Mouse (Mus musculus) liver, embryonic 13.5 days (tissue): ENCODE results near the gene Sbno2. TPM values are rescaled to one million over a fixed set of nuclear protein-coding genes. Genes with fewer than 3 reads are reported as not detected.

ENCODE experiments used
- ATAC-seq: fragments of 200-750 bp; cut with Nextera tagmentation; 2 replicates; pipeline ENCODE4 v1.8.0; 2017; ENCODE audit warnings: low read depth, mild to moderate bottlenecking, moderate number of reproducible peaks, moderate library complexity
- DNase-seq: peaks from one replicate; pipeline ENCODE4 v3.0.0; 2022
- H3K27ac ChIP-seq: fragments of 300-500 bp; sonication (generic); 2 replicates; pipeline ENCODE4 v1.5.1; 2015; ENCODE audit warnings: moderate library complexity, mild to moderate bottlenecking, inconsistent platforms
- H3K27me3 ChIP-seq: fragments of 300-500 bp; sonication (generic); 2 replicates; pipeline ENCODE4 v1.6.1; 2015; ENCODE audit warnings: mild to moderate bottlenecking, inconsistent platforms
- H3K36me3 ChIP-seq: fragments of 300-500 bp; sonication (generic); 2 replicates; pipeline ENCODE4 v1.6.1; 2015; ENCODE audit warnings: mild to moderate bottlenecking, inconsistent platforms
- H3K4me1 ChIP-seq: fragments of 300-500 bp; sonication (generic); replicated peaks from 2 replicates; pipeline ENCODE4 v1.6.1; 2015; ENCODE audit warnings: inconsistent platforms
- H3K4me2 ChIP-seq: fragments of 300-500 bp; sonication (generic); 2 replicates; pipeline ENCODE4 v1.6.1; 2015; ENCODE audit warnings: inconsistent platforms, mild to moderate bottlenecking, moderate library complexity
- H3K4me3 ChIP-seq: fragments of 300-500 bp; sonication (generic); replicated peaks from 2 replicates; pipeline ENCODE4 v1.5.1; 2015; ENCODE audit warnings: mild to moderate bottlenecking, inconsistent platforms
- H3K9ac ChIP-seq: fragments of 300-500 bp; sonication (generic); 2 replicates; pipeline ENCODE4 v1.6.1; 2015; ENCODE audit warnings: mild to moderate bottlenecking, inconsistent platforms
- H3K9me3 ChIP-seq: fragments of 300-500 bp; sonication (generic); replicated peaks from 2 replicates; pipeline ENCODE4 v1.6.1; 2016; ENCODE audit warnings: inconsistent platforms
- WGBS: fragments of 180-500 bp; shearing (Covaris S2); methylation state at CpG from one replicate; pipeline ENCODE4 v1.1.7; 2015; ENCODE audit not compliant: insufficient replicate concordance; 5-methylcytosine and 5-hydroxymethylcytosine counted together
- polyA plus RNA-seq: library from polyadenylated mRNA; unstranded; fragments of >200 nt; fragmentation: Nextera tagmentation; extraction: Ambion mirVana; gene quantifications from 2 replicates; pipeline ENCODE4 v1.2.1, GENCODE M21; 2015

Sbno2 gene
- polyA plus RNA-seq, 1 experiment from 2014 or later: 9.2 TPM

GRCm38 (mm10) chr10:80100982-80101381 is 4.4 kb downstream of the Sbno2 start:
- WGBS: 46% methylated on average over 11 of the region's 11 CpGs
- Histone ChIP-seq H3K4me3 (peak overlapping the region; percentile 92), H3K9ac (peak overlapping the region; percentile 98), H3K9me3 (no peaks in the 10 kb centered on the region), H3K4me2 (peak overlapping the region; percentile 89), H3K36me3 (0 out of 2 replicates have a peak, but pooled peaks cover 4% of the 10 kb centered on the region), H3K4me1 (peaks cover 93% of the 10 kb centered on the region), H3K27me3 (no peaks in the 10 kb centered on the region), H3K27ac (peak overlapping the region; percentile 88)
- DNase-seq (no peak), ATAC-seq (no peak)

DNA sequence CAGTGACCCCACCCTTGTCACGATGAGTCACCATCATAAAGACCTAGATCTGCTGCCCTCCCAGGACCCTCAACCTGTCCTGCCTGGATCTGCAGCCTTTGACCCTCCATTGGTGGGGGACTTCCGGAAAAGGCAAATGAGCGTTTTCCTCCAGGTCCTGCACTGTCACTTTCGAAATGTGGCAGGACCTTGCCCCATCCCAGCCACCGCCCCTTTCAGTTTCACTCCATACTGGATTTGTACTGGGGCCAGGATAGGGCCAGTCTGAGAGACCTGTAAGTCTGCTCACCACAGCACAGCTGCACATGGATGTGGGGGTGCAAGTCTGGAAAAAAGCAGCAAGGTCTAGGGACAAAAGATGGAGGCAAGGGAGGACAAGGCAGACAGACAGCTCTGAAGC is 6.7 kb downstream of the Sbno2 start:
- 0 out of 2 replicates have a peak, but pooled peaks cover 9% of the 10 kb centered on the region for H3K36me3 ChIP-seq
- H3K27ac ChIP-seq: peak overlapping the region; percentile 88
- no peak for DNase-seq

GRCm38 (mm10) chr10:80097275-80097674 is 8.1 kb downstream of the Sbno2 start:
- peak; percentile 20; the same call in 1 of the 2 replicates for ATAC-seq
- Histone ChIP-seq H3K4me2 (peak overlapping the region; percentile 39), H3K36me3 (peaks cover 15% of the 10 kb centered on the region), H3K9ac (peak overlapping the region; percentile 50; the same call in 1 of the 2 replicates), H3K4me3 (no peak overlapping the region), H3K4me1 (peaks cover 93% of the 10 kb centered on the region), H3K27me3 (no peaks in the 10 kb centered on the region), H3K9me3 (no peaks in the 10 kb centered on the region), H3K27ac (peak overlapping the region; percentile 88)
- WGBS: 17% methylated on average over 7 of the region's 7 CpGs
- DNase-seq: no peak

More for the DNA sequence above, 6.7 kb downstream of the Sbno2 start:
- Histone ChIP-seq H3K27me3 (no peaks in the 10 kb centered on the region), H3K4me2 (peak overlapping the region; percentile 40), H3K4me1 (peaks cover 93% of the 10 kb centered on the region), H3K4me3 (no peak overlapping the region; the same call in 1 of the 2 replicates), H3K9me3 (no peaks in the 10 kb centered on the region), H3K9ac (peak overlapping the region; percentile 52)
- ATAC-seq: no peak
- WGBS: 61% methylated on average over 5 of the region's 5 CpGs

DNA sequence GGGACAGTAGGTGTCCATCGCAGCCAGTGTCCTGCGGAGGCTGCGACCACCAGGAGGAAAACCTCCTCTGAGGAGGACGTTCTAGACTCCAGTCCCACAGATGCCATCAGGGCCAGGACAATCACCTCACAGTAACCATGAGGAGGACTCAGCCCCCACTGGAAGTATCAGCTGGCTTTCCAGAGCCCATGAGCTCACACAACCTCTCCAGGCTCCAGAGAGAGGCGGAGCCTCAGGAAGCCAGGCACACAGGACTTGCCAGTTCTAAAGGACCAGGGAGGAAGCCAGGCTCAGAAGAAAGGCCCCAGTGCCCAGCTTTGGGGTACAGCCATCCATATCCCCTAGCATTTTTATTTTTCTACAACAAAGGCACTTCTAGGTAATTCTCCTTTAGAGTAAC is 9.8 kb downstream of the Sbno2 start:
- Histone ChIP-seq H3K27me3 (no peaks in the 10 kb centered on the region), H3K9ac (no peak overlapping the region), H3K36me3 (peaks cover 20% of the 10 kb centered on the region), H3K4me1 (peaks cover 87% of the 10 kb centered on the region), H3K9me3 (no peaks in the 10 kb centered on the region), H3K4me3 (no peak overlapping the region), H3K4me2 (no peak overlapping the region), H3K27ac (peak overlapping the region; percentile 88; the same call in 1 of the 2 replicates)
- DNase-seq: no peak
- WGBS: 86% methylated on average over 5 of the region's 5 CpGs
- no peak for ATAC-seq

- Histone ChIP-seq H3K4me2 (no peak overlapping the region), H3K4me3 (no peak overlapping the region), H3K36me3 (peaks cover 16% of the 10 kb centered on the region), H3K9ac (0 out of 2 replicates have a peak overlapping the region, but pooled peaks have one; percentile 15), H3K27me3 (no peaks in the 10 kb centered on the region), H3K9me3 (no peaks in the 10 kb centered on the region), H3K4me1 (peaks cover 86% of the 10 kb centered on the region), H3K27ac (no peak overlapping the region; the same call in 1 of the 2 replicates)
- 74% methylated on average over 3 of the region's 3 CpGs for WGBS
- DNase-seq (no peak), ATAC-seq (no peak)
Observed at GRCm38 (mm10) chr10:80094684-80095083, 10.7 kb downstream of the Sbno2 start.

DNA sequence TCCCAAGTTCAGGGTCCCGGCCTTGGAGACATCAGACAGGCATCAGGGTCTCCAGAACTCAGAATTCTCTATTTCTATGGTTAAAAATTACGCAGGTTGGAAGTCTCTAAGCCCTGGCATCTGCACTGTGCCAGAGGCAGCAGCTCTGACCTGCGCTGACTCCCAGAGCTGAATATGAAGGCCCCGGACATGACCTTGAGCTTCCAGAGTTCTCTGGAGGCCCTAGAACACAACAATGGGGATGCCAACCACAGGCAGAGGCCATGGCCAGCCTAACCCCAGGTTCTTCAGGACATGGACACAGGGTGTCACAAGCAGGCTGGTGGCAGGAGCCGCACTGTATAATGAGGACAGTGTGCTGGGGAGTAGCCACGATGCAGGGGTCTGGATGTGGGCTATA is 11.3 kb downstream of the Sbno2 start:
- Histone ChIP-seq H3K4me1 (peaks cover 85% of the 10 kb centered on the region), H3K4me3 (no peak overlapping the region), H3K9ac (no peak overlapping the region), H3K27me3 (no peaks in the 10 kb centered on the region), H3K4me2 (no peak overlapping the region), H3K27ac (peak overlapping the region; percentile 29; the same call in 1 of the 2 replicates), H3K9me3 (no peaks in the 10 kb centered on the region), H3K36me3 (peaks cover 16% of the 10 kb centered on the region)
- DNase-seq (no peak), ATAC-seq (no peak)
- 84% methylated on average over 6 of the region's 6 CpGs for WGBS

DNA sequence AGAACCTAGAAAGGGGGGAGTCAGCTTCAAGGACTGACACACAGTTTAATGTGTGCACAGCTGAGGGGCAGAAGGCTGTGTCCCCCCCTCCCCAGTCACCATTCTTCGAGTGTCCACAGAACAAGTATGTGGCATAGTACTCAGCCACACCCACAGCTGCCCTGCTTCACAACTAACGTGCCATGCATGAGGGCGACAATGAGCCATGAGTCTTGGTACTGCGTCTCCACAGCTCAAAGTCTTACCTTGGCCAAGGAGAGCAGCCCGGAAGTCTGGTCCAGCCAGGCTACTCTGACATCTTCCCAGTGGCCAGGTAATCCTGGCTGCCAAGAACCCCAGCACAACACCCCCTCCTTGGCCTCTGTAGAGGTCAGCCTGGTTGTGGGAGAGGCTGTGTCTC is 12.7 kb downstream of the Sbno2 start:
- Histone ChIP-seq H3K27me3 (no peaks in the 10 kb centered on the region), H3K36me3 (peaks cover 16% of the 10 kb centered on the region), H3K9ac (no peak overlapping the region), H3K4me2 (no peak overlapping the region), H3K4me3 (no peak overlapping the region), H3K27ac (peak overlapping the region; percentile 10; the same call in 1 of the 2 replicates), H3K4me1 (peaks cover 79% of the 10 kb centered on the region), H3K9me3 (no peaks in the 10 kb centered on the region)
- no peak for ATAC-seq
- WGBS: 73% methylated on average over 5 of the region's 5 CpGs
- no peak for DNase-seq

GRCm38 (mm10) chr10:80091527-80091926 is 13.8 kb downstream of the Sbno2 start:
- H3K4me2 ChIP-seq: no peak overlapping the region
- 92% methylated on average over 6 of the region's 6 CpGs for WGBS
- H3K4me3 ChIP-seq: no peak overlapping the region
- ATAC-seq: no peak
- DNase-seq: no peak
- H3K9ac ChIP-seq: no peak overlapping the region
- no peaks in the 10 kb centered on the region for H3K27me3 ChIP-seq
- H3K36me3 ChIP-seq: peaks cover 16% of the 10 kb centered on the region
- H3K27ac ChIP-seq: peak overlapping the region; percentile 23
- no peaks in the 10 kb centered on the region for H3K9me3 ChIP-seq
- H3K4me1 ChIP-seq: peaks cover 79% of the 10 kb centered on the region

GRCm38 (mm10) chr10:80089146-80089545 is 16.2 kb downstream of the Sbno2 start:
- 0 out of 2 replicates have a peak, but pooled peaks have one; percentile 16 for ATAC-seq
- Histone ChIP-seq H3K9ac (no peak overlapping the region), H3K4me1 (peaks cover 65% of the 10 kb centered on the region)

DNA sequence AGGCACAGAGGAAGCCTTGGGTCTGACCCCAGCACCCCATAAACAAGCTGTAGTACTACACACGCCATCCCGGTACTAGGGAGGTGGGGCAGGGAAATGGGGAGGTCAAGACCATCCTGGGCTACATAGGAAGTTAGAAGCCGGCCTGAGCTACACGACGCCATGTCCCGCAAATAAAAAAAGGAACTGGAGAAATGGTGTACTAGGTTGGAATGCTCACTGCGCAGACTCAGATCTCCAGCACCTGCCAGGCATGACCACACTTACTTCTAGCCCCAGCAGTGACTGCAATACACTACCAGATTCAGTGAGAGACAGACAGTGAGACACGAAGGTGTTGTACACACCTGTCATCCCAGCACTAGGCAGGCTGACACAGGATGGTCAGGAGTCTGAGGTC is 17.9 kb downstream of the Sbno2 start:
- ATAC-seq (no peak), DNase-seq (no peak)
- no peaks in the 10 kb centered on the region for H3K27me3 ChIP-seq
- no peak overlapping the region for H3K4me2 ChIP-seq
- H3K4me3 ChIP-seq: no peak overlapping the region
- 62% methylated on average over 8 of the region's 8 CpGs for WGBS
- H3K4me1 ChIP-seq: peaks cover 64% of the 10 kb centered on the region
- peak overlapping the region; percentile 65 for H3K27ac ChIP-seq
- H3K36me3 ChIP-seq: peaks cover 44% of the 10 kb centered on the region
- H3K9ac ChIP-seq: no peak overlapping the region
- no peaks in the 10 kb centered on the region for H3K9me3 ChIP-seq

More at GRCm38 (mm10) chr10:80089146-80089545, 16.2 kb downstream of the Sbno2 start:
- 57% methylated on average over 4 of the region's 4 CpGs for WGBS
- no peaks in the 10 kb centered on the region for H3K27me3 ChIP-seq
- H3K4me2 ChIP-seq: no peak overlapping the region
- DNase-seq: no peak
- no peak overlapping the region for H3K4me3 ChIP-seq
- no peaks in the 10 kb centered on the region for H3K9me3 ChIP-seq
- peak overlapping the region; percentile 23; the same call in 1 of the 2 replicates for H3K27ac ChIP-seq
- peaks cover 37% of the 10 kb centered on the region for H3K36me3 ChIP-seq

DNA sequence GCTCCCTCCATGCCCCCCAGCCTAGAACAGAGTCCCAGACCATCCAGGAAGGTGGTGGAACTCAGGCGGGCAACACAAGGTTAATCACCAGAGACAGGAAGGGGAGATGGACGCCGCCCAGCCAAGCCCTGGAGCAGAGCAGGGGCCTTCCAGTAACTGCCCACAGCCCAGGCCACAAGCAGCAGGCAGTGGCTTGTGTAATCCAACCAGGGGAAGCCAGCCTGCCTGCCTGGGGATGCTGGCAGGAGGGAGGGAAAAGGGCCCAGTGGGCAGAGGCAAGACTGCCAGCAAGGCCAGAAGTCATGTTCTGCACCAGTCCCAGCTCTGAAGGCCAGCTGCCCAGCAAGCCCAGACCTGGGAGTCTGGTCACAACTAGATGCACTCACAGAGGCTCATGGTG is 18.5 kb downstream of the Sbno2 start:
- H3K36me3 ChIP-seq: peaks cover 50% of the 10 kb centered on the region
- no peak overlapping the region for H3K4me2 ChIP-seq
- no peak for DNase-seq

More for the DNA sequence above, 18.5 kb downstream of the Sbno2 start:
- Histone ChIP-seq H3K9ac (peak overlapping the region; percentile 46), H3K27ac (peak overlapping the region; percentile 65), H3K4me1 (peaks cover 68% of the 10 kb centered on the region), H3K27me3 (no peaks in the 10 kb centered on the region), H3K9me3 (no peaks in the 10 kb centered on the region), H3K4me3 (no peak overlapping the region)
- WGBS: 41% methylated on average over 3 of the region's 3 CpGs
- 0 out of 2 replicates have a peak, but pooled peaks have one; percentile 9 for ATAC-seq
